9 mouse cellular contexts compared by ENCODE assay signal in the genomic region with DNA sequence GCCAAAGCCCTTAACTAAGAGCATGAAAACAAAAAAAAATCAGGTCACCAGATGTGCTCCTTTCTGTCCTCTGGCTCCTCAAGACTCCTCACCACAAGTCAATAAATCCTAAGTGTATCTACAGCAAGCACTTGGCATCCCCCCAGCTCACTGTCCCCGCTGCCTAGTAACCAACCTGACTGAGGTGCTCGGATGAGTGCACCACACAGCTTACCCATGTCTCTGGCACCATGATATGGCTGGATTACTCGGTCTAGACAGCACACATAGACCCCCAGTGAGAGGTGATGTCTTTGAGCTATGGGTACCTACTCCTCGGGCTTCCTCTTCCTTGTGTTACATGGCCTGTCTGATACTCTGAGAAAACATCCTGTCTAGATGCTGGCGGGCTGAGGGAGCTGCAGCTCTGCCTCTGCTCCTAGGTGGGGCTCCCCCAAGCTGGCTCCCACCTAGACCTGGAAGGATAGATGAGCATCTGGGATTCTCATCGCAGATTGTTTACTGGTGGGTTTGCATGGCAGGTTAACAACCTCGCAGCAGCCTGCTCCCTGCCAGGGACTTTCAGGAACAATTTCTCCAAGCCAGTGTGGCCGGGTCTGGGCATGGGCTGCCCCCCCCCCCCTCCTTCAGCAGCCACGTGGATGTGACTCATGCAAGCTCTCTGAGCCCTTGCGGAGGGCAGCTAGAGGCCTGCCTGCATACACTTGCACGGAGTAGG. TPM values are rescaled to one million over a fixed set of nuclear protein-coding genes. Genes with fewer than 3 reads are reported as not detected.
DNase-seq lines count a peak whose midpoint lies in the region; ATAC-seq and TF ChIP-seq lines count a peak whose summit lies in the region.
"Had no signal": no experiment of that assay in that cellular context is flagged by ENCODE, and none has a peak within 500 bp of the region (broad histone marks: within the 10 kb centered on the region; RNA-seq: fewer than 3 reads in every experiment).

No protein-coding gene starts in this region.

- 15% methylated on average over 11 of the region's 11 CpGs for WGBS in cerebellum, adult 2 months
- WGBS in heart, embryonic 14.5 days: 47% methylated on average over 11 of the region's 11 CpGs
- WGBS in midbrain, embryonic 11.5 days: 74% methylated on average over 9 of the region's 11 CpGs

- no peak for TF ChIP-seq CTCF in cerebellum, adult 2 months (IDR thresholded peaks at IDR 0.05; ENCODE audit: borderline replicate concordance, insufficient read depth, low read depth, low read length)

- H3ac ChIP-seq in myocyte (ENCODE audit: control insufficient read depth, insufficient read length): no peak overlapping the region

- no peak for ATAC-seq in heart, embryonic 14.5 days (ENCODE audit: insufficient number of reproducible peaks, insufficient read depth, low FRiP score, low read depth)
- no peak for ATAC-seq in midbrain, embryonic 11.5 days (ENCODE audit: low FRiP score)

- peaks cover 60% of the 10 kb centered on the region for H3K4me1 ChIP-seq in cerebellum, adult 2 months (ENCODE audit: control insufficient read depth, insufficient read depth, low read length)
- peaks cover 6 to 16% of the 10 kb centered on the region in 2 experiments; a peak in 2 of 4 replicates for H3K4me1 ChIP-seq in heart, embryonic 14.5 days (ENCODE audit: control insufficient read depth in 2 of 2, insufficient read depth in 2 of 2, low read length in 2 of 2)
- H3K4me1 ChIP-seq in midbrain, embryonic 11.5 days (ENCODE audit: control insufficient read depth, insufficient read depth, low read length): no peaks in the 10 kb centered on the region

- H3K27ac ChIP-seq in cerebellum, adult 2 months (ENCODE audit: insufficient read depth, low read length): peak overlapping the region; percentile 80
- H3K27ac ChIP-seq in heart, embryonic 14.5 days (replicated peaks in 1 of 2; ENCODE audit: control insufficient read depth in 1 of 2, insufficient read depth in 1 of 2, low read depth in 2 of 2, low read length in 2 of 2): no peak overlapping the region
- no peak overlapping the region for H3K27ac ChIP-seq in midbrain, embryonic 11.5 days (ENCODE audit: low read depth, low read length)

- no peak for TF ChIP-seq POLR2A in cerebellum, adult 2 months (IDR thresholded peaks at IDR 0.05; ENCODE audit: borderline replicate concordance, insufficient read depth, low read length)
- TF ChIP-seq POLR2A in myocyte (IDR thresholded peaks at IDR 0.05; ENCODE audit: insufficient read length, low read depth): peak; percentile 15

- H3K79me2 ChIP-seq in myocyte (ENCODE audit: control insufficient read depth, insufficient read depth): no peaks in the 10 kb centered on the region

- H3K27me3 ChIP-seq in cerebellum, adult 2 months (ENCODE audit: control insufficient read depth, insufficient read depth, low read length): no peaks in the 10 kb centered on the region
- H3K27me3 ChIP-seq in heart, embryonic 14.5 days (ENCODE audit: control insufficient read depth, insufficient read depth, low read length): no peaks in the 10 kb centered on the region
- no peaks in the 10 kb centered on the region for H3K27me3 ChIP-seq in myocyte (ENCODE audit: control insufficient read depth, insufficient read depth, insufficient read length)
- no peaks in the 10 kb centered on the region for H3K27me3 ChIP-seq in midbrain, embryonic 11.5 days (ENCODE audit: control insufficient read depth, insufficient read depth, low read length)

- H3K4me2 ChIP-seq in heart, embryonic 14.5 days (ENCODE audit: low read length): peak overlapping the region; percentile 23; the same call in 1 of the 2 replicates
- H3K4me2 ChIP-seq in myocyte (ENCODE audit: low read depth): peak overlapping the region; percentile 41
- no peak overlapping the region for H3K4me2 ChIP-seq in midbrain, embryonic 11.5 days

- H3K9me3 ChIP-seq in heart, embryonic 14.5 days (ENCODE audit: control insufficient read depth, low read length): no peaks in the 10 kb centered on the region
- H3K9me3 ChIP-seq in midbrain, embryonic 11.5 days (ENCODE audit: control insufficient read depth, low read length): no peaks in the 10 kb centered on the region

- H3K9ac ChIP-seq in heart, embryonic 14.5 days (ENCODE audit: low read length): peak overlapping the region; percentile 49; the same call in 1 of the 2 replicates
- H3K9ac ChIP-seq in midbrain, embryonic 11.5 days (ENCODE audit: low read length): no peak overlapping the region

- no peaks in the 10 kb centered on the region for H3K36me3 ChIP-seq in heart, embryonic 14.5 days (ENCODE audit: control insufficient read depth, insufficient read depth, low read length)
- no peaks in the 10 kb centered on the region for H3K36me3 ChIP-seq in myocyte (ENCODE audit: control insufficient read depth, insufficient read depth)
- no peaks in the 10 kb centered on the region for H3K36me3 ChIP-seq in midbrain, embryonic 11.5 days (ENCODE audit: control insufficient read depth, insufficient read depth, low read length)

- DNase-seq in heart, adult 11 months: peak; percentile 97
- DNase-seq in heart, postnatal 4 days: no peak
- peak; percentile 82 for DNase-seq in 3134 (ENCODE audit: extremely low read depth, insufficient read length, low spot score)
- peak; percentile 55 to 65 for DNase-seq in cerebellum, adult 2 months
- no peak for DNase-seq in midbrain, embryonic 11.5 days (ENCODE audit: low spot score, missing footprints)
- DNase-seq in testis, postnatal 14 days (ENCODE audit: low spot score): no peak

- no peak overlapping the region for H3K4me3 ChIP-seq in cerebellum, adult 2 months (replicated peaks; ENCODE audit: insufficient read depth, low read depth, low read length)
- no peak overlapping the region for H3K4me3 ChIP-seq in heart, embryonic 14.5 days (ENCODE audit: control insufficient read depth in 1 of 2, insufficient read depth in 1 of 2, low read depth in 1 of 2, low read length in 2 of 2)
- no peak overlapping the region for H3K4me3 ChIP-seq in myocyte
- no peak overlapping the region for H3K4me3 ChIP-seq in midbrain, embryonic 11.5 days (ENCODE audit: low read depth, low read length)
- H3K4me3 ChIP-seq: erythroblast, embryonic 14.5 days had no signal

TF ChIP-seq in myocyte, 11 proteins besides CTCF, POLR2A, EP300 and RAD21:
- TF ChIP-seq CEBPB (IDR thresholded peaks at IDR 0.05; ENCODE audit: insufficient read depth, poor library complexity, severe bottlenecking) (no peak), MYOD1 (IDR thresholded peaks at IDR 0.05; ENCODE audit: control insufficient read depth in 1 of 3, insufficient read length in 2 of 3, low read depth in 2 of 3) (no peak), USF1 (IDR thresholded peaks at IDR 0.05; ENCODE audit: low read depth) (peak; percentile 67), SRF (IDR thresholded peaks at IDR 0.05; ENCODE audit: control insufficient read depth, insufficient read length, low read depth) (no peak), TCF12 (IDR thresholded peaks at IDR 0.05; ENCODE audit: insufficient read depth, poor library complexity, severe bottlenecking) (no peak)

RNA-seq across cellular contexts. Expression of gene Prelp, which starts 57.2 kb away (rescaled TPM):
- 10 to 100 TPM; 14.5 to 15.0 TPM for total RNA-seq in heart, postnatal 4 days (2021)
- 7.5 and 10.6 TPM in 2 replicates for polyA plus RNA-seq in cerebellum, adult 2 months (2012; rRNA removed)
- polyA plus RNA-seq in heart, embryonic 14.5 days (2014; fragmentation: Nextera tagmentation; extraction: Ambion mirVana): 2.1 and 2.7 TPM in 2 replicates
- polyA plus RNA-seq in myocyte (2012; fragmentation: generic; extraction: Trizol): 2.3 TPM
- 1.1 and 1.7 TPM in 2 replicates for polyA plus RNA-seq in midbrain, embryonic 11.5 days (2014; fragmentation: Nextera tagmentation; extraction: Ambion mirVana)
- polyA plus RNA-seq: erythroblast, embryonic 14.5 days had no signal

RNA-seq across cellular contexts. Expression of gene Fmod, which starts 58.6 kb away (rescaled TPM):
- 10 to 100 TPM; 18.7 to 21.9 TPM for total RNA-seq in heart, postnatal 4 days (2021)
- polyA plus RNA-seq in cerebellum, adult 2 months (2012; rRNA removed): 7.5 and 10.8 TPM in 2 replicates
- polyA plus RNA-seq in heart, embryonic 14.5 days (2014; fragmentation: Nextera tagmentation; extraction: Ambion mirVana): 15.9 and 18.0 TPM in 2 replicates
- polyA plus RNA-seq in myocyte (2012; fragmentation: generic; extraction: Trizol): 0.23 TPM
- 5.7 and 6.8 TPM in 2 replicates for polyA plus RNA-seq in midbrain, embryonic 11.5 days (2014; fragmentation: Nextera tagmentation; extraction: Ambion mirVana)
- polyA plus RNA-seq: erythroblast, embryonic 14.5 days had no signal

Comparison
In these comparisons a context has a peak if more than half of its experiments do, and no peak if none do; other contexts are left out.
1. DNase-seq: peak in heart, adult 11 months (single experiment), 3134 (single experiment) and cerebellum, adult 2 months (2 of 2); none in heart, postnatal 4 days (single experiment), midbrain, embryonic 11.5 days (single experiment) and testis, postnatal 14 days (single experiment).